Mouse (Mus musculus) stomach, embryonic 14.5 days (tissue): Measurements from ENCODE around the gene Atp4b. TPM values are rescaled to one million over a fixed set of nuclear protein-coding genes. Genes with fewer than 3 reads are reported as not detected.

Source experiments
- ATAC-seq: fragments of 200-750 bp; cut with Nextera tagmentation; 2 replicates; pipeline ENCODE4 v1.8.0; 2017; ENCODE audit warnings: low read depth, moderate TSS enrichment; ENCODE audit not compliant: insufficient number of reproducible peaks, insufficient read depth, low FRiP score
- H3K27ac ChIP-seq: fragments of 300-500 bp; sonication (generic); 2 replicates; pipeline ENCODE4 v1.5.1; 2014; ENCODE audit warnings: mild to moderate bottlenecking, low read length, moderate library complexity, mixed read lengths
- H3K27me3 ChIP-seq: fragments of 300-500 bp; sonication (generic); 2 replicates; pipeline ENCODE4 v1.6.1; 2014; ENCODE audit warnings: low read length, control low read depth, mixed read lengths; ENCODE audit not compliant: control insufficient read depth, insufficient read depth
- H3K36me3 ChIP-seq: fragments of 300-500 bp; sonication (generic); 2 replicates; pipeline ENCODE4 v1.6.1; 2014; ENCODE audit warnings: mild to moderate bottlenecking, control low read depth, low read length, moderate library complexity, mixed read lengths; ENCODE audit not compliant: control insufficient read depth, insufficient read depth
- H3K4me1 ChIP-seq: fragments of 300-500 bp; sonication (generic); 2 replicates; pipeline ENCODE4 v1.6.1; 2014; ENCODE audit warnings: low read length, control low read depth, mixed read lengths; ENCODE audit not compliant: control insufficient read depth, insufficient read depth
- H3K4me2 ChIP-seq: fragments of 300-500 bp; sonication (generic); replicated peaks from 2 replicates; pipeline ENCODE4 v1.6.1; 2014; ENCODE audit warnings: low read depth, low read length, control low read depth
- H3K4me3 ChIP-seq: fragments of 300-500 bp; sonication (generic); 2 replicates; pipeline ENCODE4 v1.5.1; 2014; ENCODE audit warnings: low read depth, low read length, control low read depth
- H3K9ac ChIP-seq: fragments of 300-500 bp; sonication (generic); replicated peaks from 2 replicates; pipeline ENCODE4 v1.6.1; 2014; ENCODE audit warnings: low read depth, mild to moderate bottlenecking, control low read depth, low read length, moderate library complexity, mixed read lengths
- H3K9me3 ChIP-seq: fragments of 300-500 bp; sonication (generic); 2 replicates; pipeline ENCODE4 v1.6.1; 2016; ENCODE audit warnings: low read depth, low read length, control low read depth; ENCODE audit not compliant: control insufficient read depth
- WGBS: fragments of 180-500 bp; shearing (Covaris S2); extraction: QIAGEN DNeasy Blood & Tissue Kit; methylation state at CpG from one replicate; pipeline ENCODE4 v1.1.7; 2014; 5-methylcytosine and 5-hydroxymethylcytosine counted together
- polyA plus RNA-seq: library from polyadenylated mRNA; unstranded; fragments of >200 nt; fragmentation: Nextera tagmentation; extraction: Ambion mirVana; gene quantifications from 2 replicates; pipeline ENCODE4 v1.2.1, GENCODE M21; 2014

The Atp4b gene
- polyA plus RNA-seq, 1 experiment from 2014 or later = 16.7 TPM

DNA sequence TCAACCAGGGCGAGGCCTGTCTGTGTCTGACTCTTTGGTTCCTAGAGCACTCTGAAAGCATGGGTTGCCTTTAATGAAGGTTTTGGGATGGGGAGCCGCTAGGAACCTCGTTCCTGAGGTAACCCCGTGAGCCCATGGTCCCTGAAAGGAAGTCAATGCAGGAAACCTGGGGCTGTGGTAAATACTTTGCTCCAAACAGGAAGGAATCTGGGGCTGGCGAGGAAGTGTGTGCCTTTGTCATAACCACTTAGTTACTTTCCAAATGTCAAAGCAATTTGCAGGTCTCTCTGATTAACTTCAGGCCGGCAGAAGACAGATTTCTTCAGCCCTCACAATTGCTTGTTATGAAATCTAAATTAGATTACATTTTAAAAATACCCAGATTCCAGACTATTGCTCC, 30.7 kb upstream of the Atp4b start:
- Histone ChIP-seq H3K27me3 (no peaks in the 10 kb centered on the region), H3K9me3 (no peaks in the 10 kb centered on the region), H3K4me1 (no peaks in the 10 kb centered on the region), H3K27ac (no peak overlapping the region), H3K9ac (no peak overlapping the region), H3K4me3 (no peak overlapping the region), H3K4me2 (no peak overlapping the region), H3K36me3 (no peaks in the 10 kb centered on the region)
- WGBS = 65% methylated on average over 6 of the region's 6 CpGs
- no peak for ATAC-seq

DNA sequence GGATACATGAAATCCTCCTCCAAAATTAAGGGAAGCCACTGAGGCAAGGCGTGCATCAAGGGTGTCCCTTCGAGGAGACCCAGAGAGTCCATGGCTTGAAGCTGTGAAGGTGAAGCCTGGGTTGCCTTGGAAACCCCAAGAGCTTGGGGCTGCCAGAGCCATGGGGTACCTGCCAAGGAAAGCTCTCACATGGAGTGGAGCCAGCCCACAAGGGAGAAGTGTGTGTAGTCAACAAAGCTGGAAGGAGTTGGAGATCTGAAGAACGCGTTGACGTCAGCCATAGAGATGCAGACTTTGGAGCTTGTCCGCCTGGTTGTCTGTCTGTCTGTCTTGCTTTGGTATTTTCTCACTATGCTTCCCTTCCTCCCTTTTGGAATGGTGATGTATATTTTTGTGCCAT, 24.3 kb upstream of the Atp4b start:
- Histone ChIP-seq H3K4me2 (no peak overlapping the region), H3K27me3 (no peaks in the 10 kb centered on the region), H3K9me3 (no peaks in the 10 kb centered on the region), H3K9ac (no peak overlapping the region), H3K36me3 (no peaks in the 10 kb centered on the region), H3K4me3 (no peak overlapping the region), H3K4me1 (no peaks in the 10 kb centered on the region), H3K27ac (no peak overlapping the region)
- 95% methylated on average over 6 of the region's 6 CpGs for WGBS
- no peak for ATAC-seq

DNA sequence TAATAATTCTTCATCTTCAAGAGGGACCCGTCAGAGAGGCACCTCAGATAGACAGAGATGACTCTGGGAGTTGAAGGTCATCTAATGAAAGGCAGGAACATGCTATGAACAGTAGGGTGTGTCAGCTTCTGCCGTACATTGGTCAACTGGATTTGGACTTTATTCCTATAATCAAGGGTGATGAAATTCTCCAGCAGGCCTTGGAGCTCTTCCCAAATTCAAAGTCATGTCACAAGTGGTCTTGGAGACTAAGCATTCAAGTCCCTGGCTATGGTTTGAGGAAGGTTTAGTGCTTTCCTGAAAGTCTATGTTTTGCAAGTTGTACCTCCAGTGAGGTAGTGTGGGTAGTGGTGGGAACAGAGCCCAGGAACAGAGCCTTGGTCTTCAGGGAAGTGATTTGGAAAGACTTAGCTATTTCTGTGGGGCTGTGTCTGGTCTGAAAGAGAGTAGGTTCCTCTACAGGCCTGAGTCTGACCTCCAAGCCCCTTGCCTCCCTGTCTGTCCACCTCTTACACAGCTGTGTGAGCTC, 22.6 kb upstream of the Atp4b start:
- no peaks in the 10 kb centered on the region for H3K9me3 ChIP-seq
- H3K36me3 ChIP-seq = no peaks in the 10 kb centered on the region
- H3K4me3 ChIP-seq = no peak overlapping the region

DNA sequence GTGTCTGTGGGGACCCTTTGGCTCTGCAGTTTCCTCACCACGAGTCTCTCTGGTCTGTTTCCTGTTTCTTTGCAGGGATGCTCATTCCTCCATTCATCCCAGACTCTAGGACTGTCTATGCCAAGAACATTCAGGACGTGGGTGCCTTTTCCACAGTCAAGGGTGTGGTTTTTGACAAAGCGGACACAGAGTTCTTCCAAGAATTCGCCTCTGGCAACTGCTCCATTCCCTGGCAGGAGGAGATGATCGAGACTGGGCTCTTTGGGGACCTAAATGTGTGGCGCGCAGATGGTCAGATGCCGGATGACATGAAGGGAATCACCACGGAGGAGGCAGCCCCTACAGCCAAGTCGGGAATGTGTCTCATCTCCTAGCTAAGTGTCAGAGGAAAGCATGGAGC, 19.3 kb upstream of the Atp4b start:
- H3K9me3 ChIP-seq = no peaks in the 10 kb centered on the region
- H3K4me1 ChIP-seq = no peaks in the 10 kb centered on the region
- H3K27ac ChIP-seq = no peak overlapping the region
- 74% methylated on average over 10 of the region's 10 CpGs for WGBS
- no peak overlapping the region for H3K4me2 ChIP-seq
- no peak for ATAC-seq
- H3K9ac ChIP-seq = no peak overlapping the region
- H3K27me3 ChIP-seq = 0 out of 2 replicates have a peak, but pooled peaks cover 3% of the 10 kb centered on the region
- no peaks in the 10 kb centered on the region for H3K36me3 ChIP-seq
- no peak overlapping the region for H3K4me3 ChIP-seq

More for the DNA sequence above, 22.6 kb upstream of the Atp4b start:
- no peaks in the 10 kb centered on the region for H3K4me1 ChIP-seq
- no peak overlapping the region for H3K27ac ChIP-seq
- H3K27me3 ChIP-seq = 0 out of 2 replicates have a peak, but pooled peaks cover 3% of the 10 kb centered on the region
- no peak for ATAC-seq
- no peak overlapping the region for H3K4me2 ChIP-seq
- WGBS = 72% methylated on average over 2 of the region's 2 CpGs
- no peak overlapping the region for H3K9ac ChIP-seq

DNA sequence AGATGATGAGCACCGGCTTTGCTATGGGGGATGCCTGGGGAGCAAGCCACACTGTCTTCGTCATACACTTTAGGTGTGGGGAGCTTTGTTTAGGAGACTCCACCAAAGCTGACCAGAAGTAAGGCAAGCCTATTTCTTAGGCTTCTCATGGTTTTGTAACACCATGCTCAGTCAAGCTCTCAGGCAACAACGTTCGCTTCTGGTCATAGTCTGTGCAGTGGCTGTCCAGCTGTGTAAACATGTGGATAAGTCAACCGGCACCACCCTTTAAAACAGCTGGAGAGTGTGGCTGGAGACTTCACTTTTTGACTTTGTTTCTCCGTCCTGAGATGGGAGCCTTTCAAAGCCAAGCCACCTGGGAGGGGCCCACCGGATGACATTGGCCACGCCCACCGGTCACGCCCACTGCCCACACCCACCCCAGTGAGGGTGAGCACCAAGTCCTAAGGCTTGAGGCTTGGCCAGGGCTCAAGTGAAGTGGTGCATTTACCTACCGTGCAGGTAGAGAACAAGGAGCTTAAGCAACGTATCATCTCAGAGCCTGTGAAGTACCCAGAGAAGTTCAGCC, 17.3 kb upstream of the Atp4b start:
- H3K27ac ChIP-seq = no peak overlapping the region
- H3K4me3 ChIP-seq = no peak overlapping the region
- ATAC-seq = no peak
- no peak overlapping the region for H3K4me2 ChIP-seq
- no peaks in the 10 kb centered on the region for H3K36me3 ChIP-seq
- no peak overlapping the region for H3K9ac ChIP-seq
- H3K9me3 ChIP-seq = no peaks in the 10 kb centered on the region
- no peaks in the 10 kb centered on the region for H3K4me1 ChIP-seq
- WGBS = 42% methylated on average over 12 of the region's 12 CpGs
- H3K27me3 ChIP-seq = 0 out of 2 replicates have a peak, but pooled peaks cover 3% of the 10 kb centered on the region

DNA sequence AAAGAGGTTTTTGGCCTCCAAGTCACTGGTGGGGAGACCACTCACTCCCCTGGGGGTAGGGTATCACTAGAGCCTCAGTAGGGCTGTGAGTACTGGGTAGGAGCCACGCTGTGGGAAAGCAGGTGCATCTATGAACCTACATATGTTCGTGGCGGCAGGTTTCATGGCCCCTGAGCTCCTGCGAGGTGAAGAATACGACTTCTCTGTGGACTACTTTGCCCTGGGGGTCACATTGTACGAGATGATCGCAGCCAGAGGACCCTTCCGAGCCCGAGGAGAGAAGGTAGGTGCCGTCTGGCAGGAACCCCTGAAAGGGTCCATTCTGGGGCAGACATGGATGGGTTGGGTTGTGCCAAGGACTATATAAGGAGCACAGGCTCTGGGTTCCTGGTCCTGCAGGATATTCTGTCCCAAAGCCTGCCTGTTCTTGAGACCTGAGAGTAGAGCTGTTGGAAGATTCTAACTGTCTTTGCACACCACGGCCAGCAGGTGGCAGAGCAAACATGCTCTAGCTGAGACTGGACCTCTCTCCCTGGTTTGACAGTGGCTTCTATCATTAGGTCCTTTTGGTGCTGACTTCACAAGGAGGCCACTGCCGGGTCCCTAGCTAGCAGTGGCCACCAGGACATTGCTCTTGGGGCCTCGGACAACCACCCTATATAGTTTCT, 16.4 kb upstream of the Atp4b start:
- H3K4me3 ChIP-seq = no peak overlapping the region
- H3K4me2 ChIP-seq = no peak overlapping the region
- no peak overlapping the region for H3K9ac ChIP-seq
- ATAC-seq = no peak
- WGBS = 64% methylated on average over 13 of the region's 13 CpGs
- H3K36me3 ChIP-seq = no peaks in the 10 kb centered on the region
- H3K4me1 ChIP-seq = no peaks in the 10 kb centered on the region
- H3K27me3 ChIP-seq = 0 out of 2 replicates have a peak, but pooled peaks cover 3% of the 10 kb centered on the region
- no peaks in the 10 kb centered on the region for H3K9me3 ChIP-seq
- no peak overlapping the region for H3K27ac ChIP-seq

DNA sequence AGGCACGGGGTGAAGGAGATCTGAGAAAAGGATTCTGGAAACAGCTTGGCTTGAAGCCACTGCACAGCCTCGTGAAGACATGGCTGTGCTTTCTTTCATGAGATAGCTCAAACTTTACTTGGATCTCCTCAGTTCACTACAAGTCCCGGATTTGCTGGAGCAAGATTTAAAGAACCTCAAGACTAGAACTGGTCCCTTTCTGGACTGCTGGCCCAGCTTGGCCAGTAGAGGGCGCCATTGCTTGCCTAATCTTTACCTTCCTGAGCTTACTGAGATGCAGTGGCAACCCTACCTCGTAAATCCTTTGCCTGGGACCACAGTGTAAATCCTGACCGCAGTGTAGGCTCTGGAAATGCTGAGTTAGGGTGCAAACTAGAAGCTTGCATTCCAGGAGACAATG, 15.0 kb upstream of the Atp4b start:
- H3K9ac ChIP-seq = no peak overlapping the region
- no peaks in the 10 kb centered on the region for H3K9me3 ChIP-seq
- H3K4me3 ChIP-seq = no peak overlapping the region
- H3K27me3 ChIP-seq = 0 out of 2 replicates have a peak, but pooled peaks cover 3% of the 10 kb centered on the region
- 27% methylated on average over 6 of the region's 6 CpGs for WGBS
- H3K36me3 ChIP-seq = no peaks in the 10 kb centered on the region
- no peak overlapping the region for H3K4me2 ChIP-seq
- H3K4me1 ChIP-seq = no peaks in the 10 kb centered on the region
- ATAC-seq = no peak
- no peak overlapping the region for H3K27ac ChIP-seq

DNA sequence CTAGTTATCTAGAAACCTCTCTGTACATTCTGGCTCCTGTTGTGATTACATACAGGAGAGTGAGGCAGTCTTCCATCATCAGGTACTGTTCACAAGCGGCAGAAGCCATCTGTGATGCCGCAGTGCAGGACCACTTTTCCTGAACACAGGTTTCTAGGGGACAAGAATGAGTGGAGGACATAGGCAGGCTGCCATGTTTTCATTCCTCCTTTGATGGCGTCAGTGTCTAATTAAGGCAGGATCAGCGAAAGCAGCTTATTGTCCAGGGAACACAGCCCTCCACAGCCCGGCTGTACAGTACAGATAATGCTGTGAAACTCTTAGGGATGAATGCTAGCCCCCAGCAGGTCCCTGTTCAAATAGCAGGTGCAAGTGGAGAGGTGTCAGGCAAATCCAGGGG, 9.4 kb upstream of the Atp4b start:
- Histone ChIP-seq H3K9me3 (no peaks in the 10 kb centered on the region), H3K4me3 (no peak overlapping the region), H3K27ac (no peak overlapping the region), H3K4me2 (no peak overlapping the region), H3K4me1 (no peaks in the 10 kb centered on the region), H3K27me3 (no peaks in the 10 kb centered on the region), H3K36me3 (no peaks in the 10 kb centered on the region), H3K9ac (no peak overlapping the region)
- ATAC-seq = no peak
- WGBS = 85% methylated on average over 5 of the region's 5 CpGs
